Mouse (Mus musculus): ENCODE measurements around the gene Hoxc9. TPM values are rescaled to one million over a fixed set of nuclear protein-coding genes. Genes with fewer than 3 reads are reported as not detected.

The Hoxc9 gene
- total RNA-seq, 2 experiments from 2014 or later: 5.0 to 5.5 TPM

- intact Hi-C loops (cut with DNase I): loop anchor here (5.0 kb wide), 1 partner anchor 153 kb away; the partner anchor contains the start of gene Smug1
- DNase-seq: peak in 1 of 2 experiments; percentile 43
Observed at GRCm38 (mm10) chr15:103014166-103015008, 38.1 kb downstream of the Hoxc9 start.

GRCm38 (mm10) chr15:103015009-103015399 lies 38.8 kb downstream of the Hoxc9 start:
- no peak for DNase-seq
- intact Hi-C loops (cut with DNase I): no loop called here

GRCm38 (mm10) chr15:103015406-103016166 lies 39.3 kb downstream of the Hoxc9 start:
- DNase-seq: no peak
- intact Hi-C loops (cut with DNase I): no loop called here

- intact Hi-C loops (cut with DNase I): no loop called here
- no peak for DNase-seq
Observed at GRCm38 (mm10) chr15:103018636-103019035, 42.4 kb downstream of the Hoxc9 start, which contains the start of gene Hoxc4. Hoxc4 (plus strand) TSS chr15:103018934.

GRCm38 (mm10) chr15:103020899-103021418 lies 44.7 kb downstream of the Hoxc9 start:
- intact Hi-C loops (cut with DNase I): loop anchor here (5.0 kb wide), 1 partner anchor 46 kb away; no protein-coding TSS in a partner anchor

GRCm38 (mm10) chr15:103021544-103021943 lies 45.3 kb downstream of the Hoxc9 start:
- DNase-seq: no peak

More at GRCm38 (mm10) chr15:103020899-103021418, 44.7 kb downstream of the Hoxc9 start:
- no peak for DNase-seq

GRCm38 (mm10) chr15:103024131-103024530 lies 47.9 kb downstream of the Hoxc9 start:
- no peak for DNase-seq
- intact Hi-C loops (cut with DNase I): loop anchor here (5.0 kb wide), 1 partner anchor 43 kb away; no protein-coding TSS in a partner anchor

More at GRCm38 (mm10) chr15:103021544-103021943, 45.3 kb downstream of the Hoxc9 start:
- intact Hi-C loops (cut with DNase I): loop anchor here (5.0 kb wide), 1 partner anchor 46 kb away; no protein-coding TSS in a partner anchor

- intact Hi-C loops (cut with DNase I): no loop called here
- DNase-seq: peak; percentile 51 to 64
Observed at GRCm38 (mm10) chr15:103027266-103028235, 51.3 kb downstream of the Hoxc9 start.

- intact Hi-C loops (cut with DNase I): no loop called here
- no peak for DNase-seq
Observed at GRCm38 (mm10) chr15:103028916-103029512, 52.8 kb downstream of the Hoxc9 start.

- intact Hi-C loops (cut with DNase I): no loop called here
- DNase-seq: no peak
Observed at GRCm38 (mm10) chr15:103030142-103030541, 53.9 kb downstream of the Hoxc9 start.

- no peak for DNase-seq
- intact Hi-C loops (cut with DNase I): no loop called here
Observed at GRCm38 (mm10) chr15:103032167-103032566, 55.9 kb downstream of the Hoxc9 start.

- no peak for DNase-seq
Observed at GRCm38 (mm10) chr15:103032646-103033575, 56.7 kb downstream of the Hoxc9 start.

GRCm38 (mm10) chr15:103034043-103034806 lies 58.0 kb downstream of the Hoxc9 start:
- intact Hi-C loops (cut with DNase I): no loop called here
- no peak for DNase-seq

More at GRCm38 (mm10) chr15:103032646-103033575, 56.7 kb downstream of the Hoxc9 start:
- intact Hi-C loops (cut with DNase I): no loop called here

Data from gastrocnemius, postnatal 36 days (tissue).